9 mouse cellular contexts compared by ENCODE assay signal in the genomic region with DNA sequence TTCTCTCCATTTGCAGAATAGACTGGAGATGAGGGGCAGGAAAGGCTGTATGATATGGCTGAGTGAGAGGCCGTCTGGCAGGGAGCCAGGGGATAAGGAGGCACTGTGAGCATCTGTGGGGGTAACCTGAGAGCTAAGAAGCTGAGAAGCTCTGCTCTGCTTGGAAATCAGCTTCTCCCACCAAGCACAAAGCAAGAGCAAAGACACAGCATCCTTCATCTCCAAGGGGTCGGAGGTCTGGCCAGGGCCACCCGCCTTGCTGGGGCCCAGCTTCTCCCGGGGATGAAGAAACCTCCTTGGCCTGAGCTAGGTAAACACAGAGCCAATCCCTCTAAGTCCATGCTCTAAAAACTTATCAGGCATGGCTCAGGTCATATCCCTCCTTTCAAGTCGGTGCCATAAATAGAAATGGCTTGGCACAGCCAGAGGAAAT. TPM values are rescaled to one million over a fixed set of nuclear protein-coding genes. Genes with fewer than 3 reads are reported as not detected.
A peak's percentile ranks its signal among the peaks of the same experiment; 100 is the strongest.
DNase-seq lines count a peak whose midpoint lies in the region; TF ChIP-seq lines count a peak whose summit lies in the region.
"Had no signal": no experiment of that assay in that cellular context is flagged by ENCODE, and none has a peak within 500 bp of the region (broad histone marks: within the 10 kb centered on the region; RNA-seq: fewer than 3 reads in every experiment).

No protein-coding gene starts in this region.

- no peak for TF ChIP-seq CTCF in left cerebral cortex, adult 2 months (IDR thresholded peaks at IDR 0.05)

- peaks cover 46% of the 10 kb centered on the region for H3K4me1 ChIP-seq in heart, embryonic 10.5 days
- H3K4me1 ChIP-seq: forebrain, embryonic 15.5 days had no signal

- no peaks in the 10 kb centered on the region for H3K36me3 ChIP-seq in heart, embryonic 10.5 days
- H3K36me3 ChIP-seq: forebrain, embryonic 15.5 days had no signal

- intact Hi-C loops in left cerebral cortex, postnatal 4 days (cut with DNase I), result no loop called here
- intact Hi-C loops in left cerebral cortex, adult 2 months (cut with DNase I), result no loop called here

- peak overlapping the region; percentile 65 for H3K27ac ChIP-seq in heart, embryonic 10.5 days
- H3K27ac ChIP-seq in left cerebral cortex, adult 2 months, result no peak overlapping the region
- H3K27ac ChIP-seq: forebrain, embryonic 15.5 days had no signal

- peak; percentile 27 for DNase-seq in left cerebral cortex, postnatal 4 days
- DNase-seq in left cerebral cortex, adult 9 months (ENCODE audit: low spot score in 2 of 2), result no peak
- peak; percentile 47 for DNase-seq in embryo, embryonic 11 days
- no peak for DNase-seq in heart, embryonic 10.5 days (ENCODE audit: low spot score)
- peak; percentile 13 for DNase-seq in lung, postnatal 10 days
- DNase-seq in left cerebral cortex, adult 2 months (ENCODE audit: extremely low spot score in 1 of 2, low spot score in 2 of 2), result no peak
- DNase-seq in Muller cell, postnatal 12 days (ENCODE audit: inconsistent ontology term), result no peak

- H3K9me3 ChIP-seq in heart, embryonic 10.5 days, result no peaks in the 10 kb centered on the region
- H3K9me3 ChIP-seq: forebrain, embryonic 15.5 days had no signal

- WGBS in heart, embryonic 10.5 days, result 34% methylated on average over 5 of the region's 5 CpGs

- H3K4me3 ChIP-seq in heart, embryonic 10.5 days, result no peak overlapping the region
- H3K4me3 ChIP-seq in left cerebral cortex, adult 2 months, result no peak overlapping the region
- H3K4me3 ChIP-seq: forebrain, embryonic 15.5 days had no signal

- H3K27me3 ChIP-seq in heart, embryonic 10.5 days (ENCODE audit: insufficient read depth, poor library complexity, severe bottlenecking), result no peaks in the 10 kb centered on the region
- H3K27me3 ChIP-seq: forebrain, embryonic 15.5 days had no signal

RNA-seq across cellular contexts. Expression of gene Ankdd1b, which starts 36.1 kb away (rescaled TPM):
- not detected for total RNA-seq in left cerebral cortex, postnatal 4 days (2021)
- 0.24 and 0.31 TPM in 2 replicates for polyA plus RNA-seq in heart, embryonic 10.5 days (2016; fragmentation: Nextera tagmentation; extraction: Ambion mirVana)
- total RNA-seq in left cerebral cortex, adult 2 months (2021), result under 1 TPM; 0.14 to 0.23 TPM
- polyA plus RNA-seq: forebrain, embryonic 15.5 days; neural tube, embryonic 14.5 days had no signal

RNA-seq across cellular contexts. Expression of gene Poc5, which starts 46.8 kb away (rescaled TPM):
- 10 to 100 TPM; 33.6 to 35.3 TPM for total RNA-seq in left cerebral cortex, postnatal 4 days (2021)
- 13.3 TPM in 2 replicates for polyA plus RNA-seq in heart, embryonic 10.5 days (2016; fragmentation: Nextera tagmentation; extraction: Ambion mirVana)
- 10 to 100 TPM; 30.7 to 35.1 TPM for total RNA-seq in left cerebral cortex, adult 2 months (2021)

RNA-seq across cellular contexts. Expression of gene Gm17622, which starts 55.6 kb away (rescaled TPM):
- not detected for total RNA-seq in left cerebral cortex, postnatal 4 days (2021)
- not detected in 2 replicates for polyA plus RNA-seq in heart, embryonic 10.5 days (2016; fragmentation: Nextera tagmentation; extraction: Ambion mirVana)
- total RNA-seq in left cerebral cortex, adult 2 months (2021), result not detected
- polyA plus RNA-seq: forebrain, embryonic 15.5 days; neural tube, embryonic 14.5 days had no signal

Comparison
In these comparisons a context has a peak if more than half of its experiments do, and no peak if none do; other contexts are left out.
1. DNase-seq: peak in left cerebral cortex, postnatal 4 days (single experiment), embryo, embryonic 11 days (single experiment) and lung, postnatal 10 days (single experiment); none in left cerebral cortex, adult 9 months (0 of 2), heart, embryonic 10.5 days (single experiment), left cerebral cortex, adult 2 months (0 of 2) and Muller cell, postnatal 12 days (single experiment).